Mouse (Mus musculus): ENCODE data around the gene Cep295nl.
"Not testable (repeated sequence)": the region's sequence is repeated elsewhere in the genome, so short reads cannot be mapped to it uniquely, and the experiment has no call there.

Cep295nl gene

GRCm38 (mm10) chr11:118321971-118322370, 20.3 kb downstream of the Cep295nl start:
- DNase-seq (ENCODE audit: low spot score in 2 of 2), result no peak

DNA sequence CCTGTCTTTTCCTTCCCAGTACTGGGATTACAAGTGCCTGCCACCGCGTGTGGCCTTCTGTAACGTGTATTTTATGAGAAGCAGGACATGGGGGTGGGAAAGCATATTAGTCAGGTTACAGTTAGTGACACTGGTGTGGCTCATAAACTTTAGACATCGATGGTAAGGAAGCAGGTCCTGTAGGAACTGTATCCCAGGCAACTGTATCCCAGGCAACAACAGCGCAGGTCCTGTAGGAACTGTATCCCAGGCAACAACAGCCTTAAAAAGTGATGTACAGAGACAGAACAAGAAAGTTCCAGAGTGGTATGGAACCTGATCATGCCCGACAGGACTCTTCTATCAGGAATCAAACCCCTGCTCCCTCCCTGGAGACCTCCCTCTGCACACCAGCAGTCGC, 20.8 kb downstream of the Cep295nl start:
- DNase-seq (ENCODE audit: low spot score in 2 of 2), result no peak

DNA sequence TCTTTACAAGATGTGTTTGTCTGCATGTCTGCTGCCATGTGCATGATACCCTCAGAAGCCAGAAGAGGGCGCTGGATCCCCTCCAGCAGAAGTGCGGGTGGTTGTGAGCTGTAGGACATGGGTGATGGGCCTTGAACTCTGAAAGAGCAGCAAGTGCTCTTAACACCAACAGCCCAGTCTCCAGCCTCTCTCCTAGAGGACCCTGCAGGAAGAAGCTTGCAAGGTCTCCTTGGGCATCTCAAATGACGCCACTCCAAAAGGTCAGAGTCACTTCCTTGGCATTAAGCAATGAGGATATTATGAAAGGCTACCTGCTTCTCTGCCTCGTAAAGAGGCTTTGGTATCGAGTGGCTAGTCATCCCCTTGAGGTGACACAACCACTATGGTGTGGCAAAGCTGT, 23.6 kb downstream of the Cep295nl start:
- DNase-seq (ENCODE audit: low spot score in 2 of 2), result no peak

- peak in 1 of 2 experiments; percentile 50 for DNase-seq (ENCODE audit: low spot score in 2 of 2)
These were observed 25.2 kb downstream of the Cep295nl start for GRCm38 (mm10) chr11:118317129-118317528.

DNA sequence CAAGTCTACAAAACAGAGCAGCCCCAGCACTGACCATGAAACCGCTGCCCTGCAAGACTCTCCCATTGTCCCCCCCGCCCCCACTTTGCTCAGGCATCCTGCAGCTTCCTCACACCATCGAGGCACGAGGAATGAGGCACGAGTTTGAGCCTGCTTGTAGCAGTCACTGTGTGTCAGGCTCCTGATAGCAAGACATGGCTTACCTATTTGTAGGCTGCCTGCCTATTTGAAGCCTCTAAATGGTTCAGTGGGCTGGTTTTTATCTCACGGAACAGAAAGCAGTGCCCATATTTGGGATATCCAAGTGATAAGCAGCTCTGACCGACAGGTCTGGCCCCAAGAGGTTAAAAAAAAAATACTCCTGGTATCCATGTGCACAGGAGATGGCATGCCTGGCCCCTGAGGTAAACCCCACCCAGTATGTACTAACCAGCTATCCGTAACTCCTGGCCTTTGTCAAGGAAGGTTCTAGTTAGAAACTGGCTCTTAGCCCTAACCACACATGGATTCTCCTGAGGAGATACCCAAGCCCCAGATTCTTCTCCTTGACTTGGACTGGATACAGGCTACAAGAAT, 26.0 kb downstream of the Cep295nl start:
- no peak for DNase-seq (ENCODE audit: low spot score in 2 of 2)

- no peak for DNase-seq (ENCODE audit: low spot score in 2 of 2)
These were observed 30.1 kb downstream of the Cep295nl start for GRCm38 (mm10) chr11:118312132-118312723.

- DNase-seq (ENCODE audit: low spot score in 2 of 2), result not testable (repeated sequence)
These were observed 34.3 kb downstream of the Cep295nl start for GRCm38 (mm10) chr11:118307962-118308361.

GRCm38 (mm10) chr11:118303959-118304358, 38.3 kb downstream of the Cep295nl start:
- DNase-seq (ENCODE audit: low spot score in 2 of 2), result not testable (repeated sequence)

DNA sequence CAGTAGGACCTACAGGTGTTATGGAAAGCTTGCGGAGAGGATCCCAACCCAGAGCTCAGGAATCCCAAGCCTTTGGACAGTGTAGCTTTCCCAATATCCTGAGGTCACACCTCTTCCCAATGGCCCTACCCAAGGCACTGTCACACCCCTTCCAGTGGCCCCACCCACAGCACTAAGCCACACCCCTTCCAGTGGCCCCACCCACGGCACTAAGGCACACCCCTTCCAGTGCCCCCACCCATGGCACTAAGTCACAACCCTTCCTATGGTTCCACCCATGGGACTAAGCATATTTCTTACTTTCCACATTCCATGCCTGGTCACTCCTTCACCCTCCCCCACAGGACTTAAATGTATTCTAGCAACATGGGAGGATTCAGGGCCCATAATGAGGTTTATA, 43.5 kb downstream of the Cep295nl start:
- DNase-seq (ENCODE audit: low spot score in 2 of 2), result no peak

DNA sequence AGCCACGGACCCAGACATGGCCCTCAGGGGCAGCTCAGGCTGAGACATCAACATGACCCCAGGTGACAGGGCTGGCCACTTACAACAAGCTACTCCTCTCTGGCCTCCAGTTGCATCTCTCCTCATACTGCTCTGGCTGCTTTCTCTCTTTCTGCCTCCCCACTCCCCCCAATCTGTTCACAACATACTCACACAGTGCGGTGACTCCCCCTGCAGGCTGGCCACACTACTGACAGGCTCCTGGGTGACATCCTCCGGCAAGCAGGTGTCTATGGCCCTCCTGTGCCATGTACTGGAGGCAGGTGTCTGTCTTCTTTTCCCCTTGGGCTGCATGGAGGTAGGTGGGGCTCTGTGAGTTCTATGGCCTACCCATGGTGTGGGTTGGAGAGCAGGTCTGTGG, 44.3 kb downstream of the Cep295nl start:
- no peak for DNase-seq (ENCODE audit: low spot score in 2 of 2)

DNA sequence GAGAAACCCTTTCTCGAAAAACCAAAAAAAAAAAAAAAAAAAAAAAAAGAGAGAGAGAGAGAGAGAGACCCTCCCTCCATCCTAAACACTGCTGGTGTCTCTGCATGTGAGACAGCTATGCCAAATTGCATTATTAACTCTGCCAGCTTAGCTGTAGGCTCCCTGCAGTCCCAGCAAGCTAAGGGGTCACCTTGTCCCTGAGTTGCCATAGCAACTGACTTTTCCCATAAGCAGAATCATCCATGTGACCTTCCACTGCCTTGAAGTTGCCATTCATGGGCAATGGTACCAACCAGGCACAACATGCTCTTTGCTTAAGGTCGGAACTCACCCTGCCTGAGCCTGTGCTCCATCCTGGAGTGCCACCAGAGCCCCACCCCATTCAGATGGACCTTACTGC, 47.3 kb downstream of the Cep295nl start:
- no peak for DNase-seq (ENCODE audit: low spot score in 2 of 2)

DNA sequence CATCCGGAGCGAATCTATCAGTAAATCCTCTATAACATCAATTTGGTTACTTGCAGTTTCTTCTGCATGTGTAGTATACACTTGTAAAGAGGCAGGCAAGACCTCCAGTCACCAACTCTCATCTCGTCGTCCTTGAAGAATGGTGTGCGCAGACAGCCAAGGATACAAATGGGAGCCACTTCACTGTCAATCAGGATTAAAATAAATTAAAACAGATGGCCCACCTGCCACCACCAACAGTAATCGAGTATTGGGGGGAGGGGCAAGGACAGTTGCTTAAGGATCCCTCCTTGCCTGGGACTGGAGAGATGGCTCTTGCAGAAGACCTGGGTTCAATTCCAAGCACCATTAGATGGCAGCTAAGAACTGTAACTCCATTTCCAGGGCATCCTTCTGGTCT, 49.6 kb downstream of the Cep295nl start:
- DNase-seq (ENCODE audit: low spot score in 2 of 2), result no peak

DNA sequence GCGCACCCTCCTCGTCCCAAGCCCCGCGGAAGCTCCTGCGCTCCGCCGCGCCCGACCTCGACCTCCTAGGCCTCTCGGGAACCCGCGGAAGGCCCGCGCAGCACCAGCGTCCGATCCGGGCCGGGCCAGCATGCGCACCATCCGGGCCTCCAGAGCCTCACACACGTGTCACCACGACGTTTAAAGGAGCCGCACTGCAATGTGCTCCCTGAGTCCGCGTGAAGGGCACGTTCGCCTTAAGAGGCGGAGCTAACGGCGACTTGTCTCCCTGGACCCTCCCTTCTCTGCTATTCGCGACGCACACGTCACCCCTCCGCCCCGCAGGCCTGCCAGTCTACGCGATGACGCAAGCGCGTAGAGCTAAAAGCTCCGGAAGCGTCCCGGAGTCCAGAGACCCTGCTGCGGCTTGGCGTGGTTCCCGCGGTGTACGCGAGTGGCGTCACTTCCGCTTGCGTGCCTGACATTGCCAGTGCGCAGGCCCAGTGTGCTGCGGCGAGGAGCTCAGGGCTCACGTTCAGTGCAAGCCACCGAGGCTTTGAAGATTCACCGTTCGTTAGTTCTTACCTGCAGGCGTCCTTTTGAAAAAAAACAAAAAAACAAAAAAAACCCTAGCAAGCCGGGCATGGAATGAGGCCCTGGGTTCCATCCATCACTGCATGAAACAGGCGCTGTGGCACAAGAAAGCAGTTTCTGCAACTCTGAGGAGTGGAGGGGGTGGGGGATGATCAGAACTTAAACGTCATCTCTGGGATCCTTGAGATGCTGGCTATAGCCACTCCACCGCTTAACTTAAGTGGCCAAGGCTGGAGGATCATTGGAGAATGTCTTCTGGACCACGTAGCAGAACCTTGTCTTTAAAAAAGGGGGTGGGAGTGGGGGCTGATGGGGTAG, 52.1 kb downstream of the Cep295nl start, which contains the start of gene Usp36:
Gene Usp36, minus strand, starts transcription at position 246 of the 891 bp plus-strand sequence.
- peak; percentile 100 for DNase-seq (ENCODE audit: low spot score in 2 of 2)

DNA sequence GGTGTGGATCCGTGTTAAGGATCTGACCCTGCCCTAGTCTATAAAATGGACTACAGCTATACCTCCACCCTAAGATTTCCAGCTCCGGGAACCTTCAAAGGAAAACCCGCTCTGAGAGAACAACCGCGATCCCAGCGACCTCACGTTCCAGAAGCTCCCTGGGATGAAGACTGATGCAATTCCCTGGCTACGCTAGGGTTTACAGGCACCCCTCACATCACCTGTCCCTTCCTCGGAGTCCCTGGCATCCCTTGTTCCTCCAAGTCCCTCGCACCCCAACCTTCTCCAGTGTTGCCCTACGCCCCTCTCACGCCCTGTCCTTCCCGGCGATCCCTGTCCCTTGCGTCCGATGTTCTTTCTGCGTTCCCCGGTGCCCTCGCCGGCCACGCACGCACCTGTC, 52.7 kb downstream of the Cep295nl start:
- no peak for DNase-seq (ENCODE audit: low spot score in 2 of 2)

DNA sequence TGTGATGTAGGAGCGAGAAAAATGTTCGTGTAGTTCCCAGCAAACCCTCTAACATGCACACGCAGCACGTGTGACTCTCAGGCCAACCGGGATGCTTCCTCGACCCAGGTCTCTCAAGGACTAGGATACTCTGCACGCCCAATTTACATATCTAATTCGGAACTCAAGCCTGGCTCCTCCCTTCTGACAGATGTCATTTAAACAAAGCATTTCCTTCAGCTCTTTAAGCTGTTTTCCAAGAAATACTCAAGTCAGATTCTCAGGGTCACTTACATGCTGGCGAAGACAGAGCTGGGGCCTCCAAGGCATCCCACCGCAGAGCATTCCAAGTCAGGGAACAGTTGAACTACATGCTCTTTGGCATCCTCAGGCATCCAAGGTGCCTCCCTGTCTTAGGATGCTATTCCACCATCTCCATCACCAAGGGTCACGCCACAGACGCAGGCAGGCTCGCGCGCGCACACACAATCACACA, 53.2 kb downstream of the Cep295nl start:
- DNase-seq (ENCODE audit: low spot score in 2 of 2), result no peak

DNA sequence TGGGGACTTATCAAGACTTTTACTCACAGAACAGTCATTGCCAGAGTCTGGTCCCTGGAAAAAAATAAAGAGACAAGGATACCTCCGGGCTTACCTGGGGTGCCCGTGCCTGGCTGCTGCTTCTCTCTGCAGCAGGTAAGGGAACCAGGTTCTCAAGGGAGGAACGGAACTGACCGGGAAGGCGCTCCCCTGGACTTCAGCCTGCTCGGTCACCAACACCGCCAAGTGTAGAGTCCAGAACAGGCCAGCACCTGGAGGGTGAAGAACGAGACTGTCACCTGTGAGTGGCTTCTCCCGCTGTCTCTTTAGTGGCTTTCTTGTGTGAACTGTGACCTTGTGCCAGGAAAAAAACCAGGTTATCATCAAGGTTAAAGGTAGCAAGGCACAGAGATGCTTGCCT, 54.7 kb downstream of the Cep295nl start:
- no peak for DNase-seq (ENCODE audit: low spot score in 2 of 2)

DNA sequence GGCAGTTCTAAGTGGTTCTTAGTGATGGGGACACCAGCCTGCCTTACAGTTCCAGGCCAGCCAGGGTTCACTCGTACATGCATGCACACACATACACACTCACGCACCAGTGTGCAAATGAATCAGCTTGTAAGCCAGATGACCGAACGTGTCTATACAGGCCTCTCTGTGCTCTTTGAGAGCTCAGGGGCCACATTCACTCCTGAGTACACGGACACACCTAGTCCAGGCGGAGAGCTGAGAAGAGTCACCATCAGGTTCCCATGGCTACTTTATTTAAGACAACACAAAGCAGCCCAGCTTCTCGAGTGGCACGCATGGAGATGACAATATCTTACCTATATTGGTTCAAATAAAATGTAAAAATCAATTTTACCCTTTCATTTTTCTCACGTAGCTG, 55.9 kb downstream of the Cep295nl start:
- DNase-seq (ENCODE audit: low spot score in 2 of 2), result no peak

- DNase-seq (ENCODE audit: low spot score in 2 of 2), result no peak
These were observed 56.5 kb downstream of the Cep295nl start for GRCm38 (mm10) chr11:118285791-118286190.
